Mouse (Mus musculus): ENCODE measurements around the gene Tmprss13.

The Tmprss13 gene

DNA sequence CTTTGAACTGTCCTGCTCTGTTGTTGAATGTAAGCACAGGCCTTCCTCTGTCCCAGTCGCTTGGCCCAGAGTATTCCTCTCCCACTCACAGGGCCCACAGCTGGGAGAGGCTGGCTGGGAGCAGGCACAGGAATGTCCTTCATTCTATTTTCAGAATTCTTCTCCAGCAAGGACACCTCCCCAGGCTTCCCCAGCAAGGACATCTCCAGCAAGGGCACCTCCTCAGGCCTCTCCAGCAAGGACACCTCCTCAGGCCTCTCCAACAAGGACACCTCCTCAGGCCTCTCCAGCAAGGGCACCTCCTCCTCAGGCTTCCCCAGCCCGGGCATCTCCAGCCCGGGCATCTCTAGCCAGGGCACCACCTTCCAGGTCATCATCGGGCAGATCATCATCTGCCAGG, 9.4 kb downstream of the Tmprss13 start:
- in situ Hi-C loops (cut with MboI, MseI) = no loop called here

DNA sequence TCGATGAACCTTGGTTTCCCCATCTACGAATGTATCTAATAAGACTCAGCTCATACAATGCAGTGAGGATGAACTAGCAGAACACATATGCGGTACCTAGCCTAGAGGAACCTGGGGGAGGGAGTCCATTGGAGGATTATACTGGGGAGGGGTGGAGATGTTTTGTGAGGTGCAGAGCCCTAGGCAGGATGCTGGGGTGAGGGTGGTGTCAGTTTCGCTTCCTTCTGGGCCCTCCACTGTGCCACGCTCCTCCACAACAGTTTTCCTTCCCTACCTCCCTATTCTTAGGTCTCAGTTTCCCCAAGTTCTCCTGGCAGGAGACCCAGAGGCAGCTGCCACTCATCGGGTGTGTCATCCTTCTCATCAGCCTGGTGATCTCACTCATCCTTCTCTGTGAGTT, 10.7 kb downstream of the Tmprss13 start:
- in situ Hi-C loops (cut with MboI, MseI) = no loop called here

DNA sequence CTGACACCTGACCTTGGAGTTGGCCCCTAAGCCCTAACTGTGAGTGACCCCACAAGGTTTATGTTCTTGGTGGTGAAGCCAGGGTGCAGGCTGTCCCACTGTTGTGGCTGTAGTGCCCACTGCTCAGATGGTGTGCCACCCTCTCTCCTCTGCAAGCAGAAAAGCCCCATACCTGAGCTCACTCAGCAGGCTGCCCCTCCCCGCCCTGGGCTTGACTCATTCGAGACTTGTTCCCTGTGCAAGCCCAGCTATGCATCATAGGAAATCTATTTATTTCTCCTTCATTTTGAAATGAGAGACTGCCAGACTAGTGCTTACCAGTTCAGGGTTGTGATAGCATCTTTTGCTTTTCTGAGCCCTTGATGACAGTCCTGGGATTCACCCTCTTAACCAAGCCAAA, 18.5 kb downstream of the Tmprss13 start:
- in situ Hi-C loops (cut with MboI, MseI) = no loop called here

DNA sequence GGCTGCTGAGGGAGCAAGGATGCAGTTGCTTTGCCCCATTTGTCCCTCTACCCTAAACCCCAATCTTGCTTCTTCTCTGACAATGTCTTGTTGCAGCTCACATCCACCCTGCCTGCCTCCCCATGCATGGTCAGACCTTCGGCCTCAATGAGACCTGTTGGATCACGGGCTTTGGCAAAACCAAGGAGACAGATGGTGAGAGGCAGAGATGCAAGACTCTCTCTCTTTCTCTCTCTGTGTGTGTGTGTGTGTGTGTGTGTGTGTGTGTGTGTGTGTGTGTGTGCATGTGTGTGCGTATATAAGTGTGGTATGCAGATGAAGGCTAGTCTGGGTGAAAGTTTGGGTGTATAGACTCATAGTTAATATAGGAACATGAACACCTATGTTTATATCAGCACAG, 24.2 kb downstream of the Tmprss13 start:
- in situ Hi-C loops (cut with MboI, MseI) = no loop called here

DNA sequence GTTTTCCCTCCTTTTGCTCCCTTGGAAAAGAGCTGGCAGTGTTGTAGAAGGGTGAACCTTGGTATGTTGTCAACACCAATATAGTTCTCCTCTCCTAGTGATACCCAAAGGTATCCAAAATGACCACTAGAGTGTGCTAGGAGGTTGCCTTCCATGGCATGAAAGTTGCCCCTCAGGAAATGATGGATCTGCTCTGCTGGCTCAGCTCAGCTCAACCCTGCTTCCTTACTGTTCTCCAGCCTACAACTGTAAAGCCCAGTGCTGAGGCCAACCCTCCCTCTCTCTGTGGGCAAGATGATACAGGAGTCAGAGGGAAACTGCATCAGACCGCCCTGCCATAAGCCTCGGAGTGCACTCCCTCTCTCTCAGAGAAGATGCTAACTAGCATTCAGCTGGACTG, 26.6 kb downstream of the Tmprss13 start:
- in situ Hi-C loops (cut with MboI, MseI) = no loop called here

DNA sequence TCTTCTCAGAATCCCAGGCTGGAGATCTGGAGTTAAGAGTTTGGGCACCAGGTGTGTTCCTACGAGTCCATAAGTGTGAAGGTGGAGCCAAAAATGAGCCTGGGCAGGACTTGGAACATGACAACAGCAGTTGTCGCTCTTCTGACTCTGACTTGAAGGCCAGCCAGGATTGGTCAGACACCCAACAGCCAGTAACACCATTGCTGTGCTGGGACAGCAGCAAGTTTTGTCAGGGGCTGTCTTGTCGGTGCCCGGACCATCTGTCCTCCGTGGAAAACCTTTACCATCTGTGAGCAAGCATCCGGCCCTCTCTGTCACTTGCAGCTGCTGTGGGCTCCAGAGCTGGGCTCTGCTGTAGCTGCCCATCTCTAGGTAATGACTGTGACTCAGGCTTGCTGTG, 27.4 kb downstream of the Tmprss13 start:
- in situ Hi-C loops (cut with MboI, MseI) = no loop called here

DNA sequence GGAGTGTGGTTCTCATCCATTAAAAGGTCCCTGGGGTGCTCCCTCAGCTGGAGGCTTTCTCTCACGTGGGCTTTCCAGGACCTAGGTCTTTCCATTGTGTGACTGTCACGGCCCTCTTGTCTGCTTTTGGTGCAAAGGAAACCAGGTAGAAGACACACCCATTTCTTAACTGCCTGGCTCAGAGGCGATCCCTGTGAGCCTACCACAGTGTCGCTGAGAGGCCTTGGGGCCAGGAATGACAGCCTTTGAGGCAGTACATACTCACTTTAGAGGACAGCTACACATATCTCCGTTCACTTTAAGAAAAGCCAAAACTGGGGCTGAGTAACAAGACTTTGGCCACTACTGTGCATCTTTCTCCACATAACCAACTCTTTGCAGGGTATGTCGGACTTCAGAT, 29.7 kb downstream of the Tmprss13 start:
- in situ Hi-C loops (cut with MboI, MseI) = no loop called here

DNA sequence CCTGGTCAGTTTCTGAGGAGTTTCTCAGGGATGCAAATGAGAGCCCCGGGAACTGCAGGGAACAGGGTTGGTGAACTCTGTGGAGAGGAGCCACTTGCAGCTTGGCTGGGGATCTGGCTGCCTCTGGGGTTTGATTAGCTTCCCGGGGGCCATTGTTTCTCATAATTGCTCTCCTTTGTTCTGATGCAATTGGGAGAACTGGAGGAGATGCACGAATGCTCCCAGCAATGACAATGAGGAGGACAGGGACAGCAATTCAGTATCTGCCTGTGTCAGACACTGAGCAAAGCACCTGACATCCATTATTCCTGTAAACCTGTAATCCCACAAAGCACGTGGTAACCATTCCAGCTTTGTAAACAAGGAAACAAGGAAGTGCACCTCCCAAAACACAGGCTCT, 30.3 kb downstream of the Tmprss13 start:
- in situ Hi-C loops (cut with MboI, MseI) = no loop called here

DNA sequence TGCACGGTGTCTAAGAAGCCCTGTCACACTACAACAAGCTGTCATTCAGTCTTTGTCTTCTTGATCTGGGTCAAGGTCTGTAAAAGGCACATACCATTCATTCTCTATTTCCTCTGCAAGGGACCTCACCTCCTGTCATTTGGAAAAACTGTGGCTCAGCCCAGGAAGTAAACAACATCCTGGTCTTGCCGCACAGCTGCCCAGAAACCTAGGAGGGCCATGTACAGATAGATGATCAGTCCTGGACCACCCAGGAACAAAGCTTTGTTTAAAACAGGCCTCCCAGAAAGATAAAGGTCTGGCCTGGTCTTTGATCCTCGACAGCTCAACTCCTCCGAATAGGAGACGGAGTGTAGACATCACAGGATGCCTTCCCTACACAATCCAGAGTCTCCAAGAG, 31.0 kb downstream of the Tmprss13 start:
- in situ Hi-C loops (cut with MboI, MseI) = no loop called here

DNA sequence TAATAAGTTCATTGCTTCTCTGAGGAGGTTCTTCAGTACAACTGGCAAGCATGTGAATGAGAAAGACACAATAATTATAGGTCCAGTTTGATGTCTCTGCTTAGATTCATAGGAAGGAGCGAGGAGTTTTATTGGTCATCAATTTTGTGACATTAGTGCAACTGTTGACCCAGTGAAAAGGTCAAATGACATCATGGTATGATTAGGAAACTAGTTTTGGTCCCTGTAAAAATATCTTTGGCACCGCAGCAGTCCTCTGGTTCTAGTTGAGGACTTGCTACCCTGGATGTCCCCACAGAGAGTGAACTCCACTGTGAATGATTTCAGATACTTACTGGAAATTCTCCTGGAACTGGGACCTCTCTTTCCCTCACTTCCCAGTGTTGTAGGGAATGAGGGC, 36.3 kb downstream of the Tmprss13 start:
- in situ Hi-C loops (cut with MboI, MseI) = no loop called here

DNA sequence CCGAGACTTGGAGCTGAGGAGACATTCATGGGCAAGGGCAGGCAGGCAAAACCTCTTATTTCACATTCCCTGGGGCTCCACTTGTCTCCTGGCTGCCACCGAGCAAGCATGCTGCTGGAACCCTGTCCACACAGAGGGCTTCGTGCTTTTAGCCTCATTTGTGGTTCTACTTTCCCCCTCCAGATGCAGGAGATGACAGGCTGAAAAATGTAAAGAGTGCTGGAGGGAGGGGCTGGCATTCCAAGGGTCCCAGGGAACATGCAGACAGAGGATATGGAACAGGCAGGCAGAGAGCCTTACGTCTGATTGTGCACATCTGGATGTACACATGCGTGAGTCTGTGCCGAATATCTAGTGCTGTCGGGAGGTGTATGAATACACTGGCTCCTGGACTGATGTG, 39.5 kb downstream of the Tmprss13 start:
- in situ Hi-C loops (cut with MboI, MseI) = no loop called here

DNA sequence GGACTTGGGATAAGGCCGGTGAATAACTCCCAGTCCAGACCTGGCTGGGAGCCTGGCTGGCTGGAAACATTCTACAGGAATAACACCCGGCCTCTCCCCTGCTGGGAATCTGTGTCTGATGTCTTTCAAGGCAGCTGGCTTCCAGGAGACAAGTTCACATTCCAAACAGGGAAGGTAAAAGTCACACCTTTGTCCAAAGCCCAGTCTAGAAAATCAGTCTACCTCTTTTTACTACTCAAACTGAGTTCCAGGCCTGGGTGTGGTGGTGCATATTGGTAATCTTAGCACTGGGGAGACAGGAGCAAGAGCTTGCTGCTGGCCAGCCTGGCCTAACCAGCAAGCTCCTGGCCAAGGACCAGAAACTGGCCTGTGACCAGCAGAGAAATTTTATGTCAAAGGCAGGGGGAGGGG, 43.2 kb downstream of the Tmprss13 start:
- in situ Hi-C loops (cut with MboI, MseI) = no loop called here

DNA sequence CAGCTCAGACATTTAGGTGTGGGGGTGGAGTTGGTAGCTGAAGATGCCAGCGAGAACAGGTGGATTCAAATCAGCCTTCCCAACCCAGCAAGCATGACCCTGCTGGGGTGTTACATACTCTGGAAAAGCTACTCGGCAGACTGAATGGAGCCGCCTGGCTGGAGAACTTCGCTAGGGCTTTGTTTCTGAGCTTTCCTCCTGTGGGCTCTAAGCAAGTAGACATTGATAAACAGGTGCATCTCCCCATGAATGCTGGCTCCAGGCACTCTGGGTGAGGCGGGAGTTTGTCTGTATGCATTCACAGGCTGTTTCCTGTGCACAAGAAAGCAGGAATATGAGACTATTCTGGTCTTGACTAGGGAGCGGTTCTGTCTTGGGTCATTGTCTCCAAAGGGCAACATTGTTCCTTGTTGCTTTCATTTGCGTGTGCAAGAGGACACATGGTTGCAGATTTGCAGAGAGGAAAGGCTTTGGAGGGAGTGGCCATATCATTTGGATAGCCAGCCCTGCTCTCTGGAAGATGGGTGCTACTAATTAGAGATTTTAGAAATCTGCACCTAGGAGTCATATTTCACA, 44.8 kb downstream of the Tmprss13 start:
- in situ Hi-C loops (cut with MboI, MseI) = no loop called here

DNA sequence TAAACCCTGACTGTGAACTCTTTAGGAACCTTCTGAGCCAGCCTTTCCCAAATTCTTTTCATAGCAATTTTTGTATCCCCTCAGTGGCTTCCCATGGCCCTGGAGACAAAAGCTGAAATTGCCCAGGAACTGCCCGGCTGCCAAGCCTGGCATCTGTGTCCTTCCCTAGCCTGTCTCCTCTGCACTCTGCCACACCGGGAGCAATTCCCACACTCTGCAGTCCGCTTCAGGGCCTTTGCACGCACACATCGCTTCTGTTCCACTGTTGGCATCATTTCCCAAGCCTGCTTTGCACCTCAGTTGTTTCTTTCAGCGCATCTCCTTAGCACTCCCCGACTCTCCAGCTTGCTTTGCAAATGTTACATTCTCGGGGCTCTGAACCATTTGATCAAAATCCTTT, 48.8 kb downstream of the Tmprss13 start:
- in situ Hi-C loops (cut with MboI, MseI) = no loop called here

DNA sequence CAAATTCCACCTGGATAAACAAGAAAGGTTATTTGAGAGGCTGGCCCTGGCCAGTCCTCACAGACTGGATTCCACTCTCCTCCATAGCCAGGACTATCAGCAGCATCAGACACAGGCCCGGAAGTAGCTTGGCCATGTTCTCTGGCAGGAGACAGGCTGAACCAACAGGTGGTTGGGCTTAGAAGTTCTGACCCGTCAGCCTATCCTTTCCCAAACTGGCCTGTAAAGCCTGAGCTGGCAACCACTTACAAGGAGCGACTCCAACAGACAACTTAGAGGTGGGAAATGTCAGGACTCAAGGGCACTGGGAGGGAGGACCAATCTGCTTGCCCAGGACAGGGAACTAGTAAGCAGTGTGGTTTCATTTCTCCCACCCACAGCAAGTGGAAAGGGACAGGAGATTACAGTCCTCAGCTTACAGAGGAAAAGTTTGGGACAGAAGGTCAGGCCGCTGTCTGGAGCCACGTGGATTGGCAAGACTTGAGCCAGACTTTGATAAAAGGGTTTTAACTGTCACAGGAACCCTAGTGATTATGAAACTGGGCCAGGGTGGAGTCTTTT, 49.5 kb downstream of the Tmprss13 start:
- in situ Hi-C loops (cut with MboI, MseI) = no loop called here

DNA sequence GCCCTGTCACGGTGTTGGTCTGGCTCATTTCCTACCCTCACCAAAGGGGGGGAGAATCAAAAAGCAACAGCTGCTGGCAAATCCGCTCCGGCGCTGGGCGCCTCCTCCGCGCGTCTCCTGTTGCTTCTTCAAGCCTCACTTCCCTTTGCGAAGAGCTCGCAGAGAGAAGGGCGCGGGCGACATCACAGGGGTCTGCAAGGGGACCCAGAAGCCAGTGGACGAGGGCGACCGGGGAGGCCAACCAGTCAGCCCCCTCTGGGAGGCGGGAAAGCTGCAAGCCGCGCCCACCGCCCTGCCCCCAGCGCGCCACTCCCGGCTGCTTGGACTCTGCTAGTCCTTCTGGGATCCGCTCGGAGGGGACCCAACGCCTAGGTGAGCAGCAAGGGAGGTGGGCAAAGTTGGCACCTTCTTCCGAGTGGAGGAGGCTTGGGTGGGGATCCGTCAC, 51.2 kb downstream of the Tmprss13 start, which contains the start of gene Fxyd6:
Gene Fxyd6 (plus strand): TSS at position 69 of the 445 bp plus-strand sequence.
- in situ Hi-C loops (cut with MboI, MseI) = no loop called here

DNA sequence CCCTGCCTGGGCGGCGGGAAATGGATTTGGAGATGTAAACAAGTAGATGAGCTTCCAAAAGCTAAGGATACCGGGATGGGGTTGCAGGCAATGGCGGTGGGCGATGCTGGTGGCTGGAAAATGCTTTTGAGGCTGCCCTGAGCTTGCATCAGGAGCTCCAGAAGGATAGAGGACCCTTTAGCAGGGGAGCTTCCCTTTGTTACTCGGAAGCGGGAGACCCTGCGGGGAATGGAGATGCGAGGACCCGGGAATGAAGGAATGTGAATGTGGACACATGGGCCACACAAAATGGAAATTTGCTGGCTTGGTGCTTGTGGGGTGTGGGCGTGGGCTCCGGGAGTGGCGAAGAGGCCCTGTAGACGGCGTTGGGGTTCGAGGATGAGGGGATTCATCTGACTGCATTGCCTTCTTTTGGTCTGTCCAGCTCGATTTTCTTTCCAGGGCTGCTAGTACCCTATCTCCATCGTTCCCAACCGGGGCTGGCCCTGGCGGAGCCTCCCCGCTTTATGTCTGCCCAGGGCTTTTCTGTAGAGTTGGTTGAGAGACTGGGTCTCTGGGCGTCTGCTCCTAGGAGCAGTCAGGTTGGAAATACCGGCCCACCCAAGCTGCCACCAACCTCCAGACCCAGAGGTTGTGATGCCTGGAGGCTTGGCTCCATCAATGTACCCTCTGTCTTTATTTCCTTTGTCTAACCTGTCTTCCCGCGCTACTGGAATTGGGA, 51.9 kb downstream of the Tmprss13 start:
- in situ Hi-C loops (cut with MboI, MseI) = no loop called here

DNA sequence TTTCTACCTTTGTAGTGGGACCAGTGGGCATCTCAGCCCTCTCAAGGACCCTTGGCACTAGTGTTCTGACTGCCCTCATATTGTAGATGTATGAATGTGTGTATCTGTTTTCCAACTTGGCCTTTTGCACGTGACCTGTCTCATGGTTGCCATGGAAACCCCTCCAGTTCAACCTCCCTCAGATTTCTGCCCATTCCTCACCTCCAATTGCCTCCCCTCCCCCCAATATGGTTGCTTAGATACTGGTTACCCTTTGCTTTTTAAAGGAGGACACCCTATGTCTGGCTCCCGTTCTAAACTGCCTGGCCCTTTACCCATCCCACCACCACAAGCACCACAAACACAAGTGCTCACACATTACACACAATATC, 52.4 kb downstream of the Tmprss13 start:
- in situ Hi-C loops (cut with MboI, MseI) = no loop called here

DNA sequence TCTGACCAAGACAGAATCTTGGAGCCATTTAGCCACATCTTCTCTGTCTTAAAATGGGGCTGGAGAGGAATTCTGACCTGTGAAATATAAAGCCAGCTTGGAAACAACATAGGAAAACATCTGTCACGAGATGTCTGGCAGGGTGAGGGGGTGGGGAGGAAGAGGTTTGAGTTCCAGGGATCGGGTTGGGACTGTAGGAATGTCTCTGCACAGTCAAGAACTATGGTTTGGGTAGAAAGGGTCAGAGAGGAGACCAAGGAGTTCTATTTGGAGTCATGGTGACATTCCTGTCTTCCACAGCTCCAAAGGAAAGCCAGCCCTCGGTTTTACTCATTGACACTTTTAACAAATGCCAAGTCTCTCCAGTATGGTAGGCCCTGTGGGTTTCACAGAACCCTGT, 55.0 kb downstream of the Tmprss13 start:
- in situ Hi-C loops (cut with MboI, MseI) = no loop called here

DNA sequence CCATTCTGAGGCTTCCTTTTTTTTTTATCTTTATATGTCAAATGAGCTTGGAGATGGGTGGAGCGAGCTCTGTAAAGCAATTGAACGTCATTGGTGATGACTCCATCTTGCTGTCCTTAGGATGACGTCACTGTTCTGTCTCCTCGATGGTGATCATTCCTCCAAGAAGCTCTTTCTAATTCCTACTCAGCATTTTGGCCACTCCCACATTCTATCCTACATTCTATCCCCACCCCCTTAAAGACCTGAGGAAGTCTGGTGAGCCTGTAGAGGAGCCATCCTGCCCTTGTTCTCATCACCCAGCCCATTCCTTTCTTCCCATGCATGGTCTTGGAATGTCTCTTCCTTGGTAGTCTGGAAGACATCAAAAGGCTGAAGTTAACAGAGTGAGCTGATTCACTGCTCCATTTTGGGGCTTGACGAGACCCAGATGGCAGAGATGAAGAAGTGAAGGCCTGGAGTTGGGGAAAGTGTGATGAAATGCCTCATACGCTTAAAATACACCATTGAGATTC, 56.1 kb downstream of the Tmprss13 start:
- in situ Hi-C loops (cut with MboI, MseI) = no loop called here

DNA sequence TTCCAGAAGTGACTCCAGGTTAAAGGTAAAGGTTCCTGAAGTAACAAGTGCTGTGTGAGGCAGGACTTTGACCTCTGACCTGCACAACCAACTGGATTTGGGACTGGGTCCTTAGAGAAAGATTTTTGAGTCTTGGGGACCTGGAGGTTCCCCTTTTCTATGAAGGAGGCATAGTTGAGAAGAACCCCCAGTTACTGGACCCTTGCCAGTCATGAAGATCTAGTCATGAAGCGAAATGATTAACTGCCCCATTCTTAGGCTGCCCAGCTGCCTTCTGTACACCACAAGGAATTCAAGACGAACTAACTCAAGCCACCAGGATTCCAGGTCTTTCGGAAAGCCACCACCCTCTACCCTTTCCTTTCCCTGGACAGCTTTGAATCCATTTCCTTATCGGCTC, 57.5 kb downstream of the Tmprss13 start:
- in situ Hi-C loops (cut with MboI, MseI) = no loop called here

DNA sequence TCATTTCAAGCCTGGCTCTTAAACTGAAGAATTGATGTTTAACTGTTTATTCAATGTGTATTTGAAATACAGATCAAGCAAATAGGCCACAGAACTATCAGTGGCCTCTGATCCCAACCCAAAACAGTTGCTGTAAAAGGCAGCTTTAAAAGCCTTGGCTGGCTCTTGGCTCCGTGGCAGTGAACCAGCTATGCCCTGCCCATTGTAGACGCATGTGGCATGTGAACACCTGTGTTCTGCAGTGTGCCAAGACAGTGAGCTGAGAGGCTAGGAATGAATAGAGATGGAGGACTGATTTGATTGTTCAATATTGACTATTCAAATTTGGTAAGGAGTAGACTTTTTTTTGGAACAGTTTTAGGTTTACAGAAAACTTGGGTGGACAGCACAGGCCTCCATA, 58.0 kb downstream of the Tmprss13 start:
- in situ Hi-C loops (cut with MboI, MseI) = no loop called here

Measured in T-helper 1 cell (primary cell).